Comparison of ENCODE assay signal across 19 mouse cellular contexts in the genomic region with DNA sequence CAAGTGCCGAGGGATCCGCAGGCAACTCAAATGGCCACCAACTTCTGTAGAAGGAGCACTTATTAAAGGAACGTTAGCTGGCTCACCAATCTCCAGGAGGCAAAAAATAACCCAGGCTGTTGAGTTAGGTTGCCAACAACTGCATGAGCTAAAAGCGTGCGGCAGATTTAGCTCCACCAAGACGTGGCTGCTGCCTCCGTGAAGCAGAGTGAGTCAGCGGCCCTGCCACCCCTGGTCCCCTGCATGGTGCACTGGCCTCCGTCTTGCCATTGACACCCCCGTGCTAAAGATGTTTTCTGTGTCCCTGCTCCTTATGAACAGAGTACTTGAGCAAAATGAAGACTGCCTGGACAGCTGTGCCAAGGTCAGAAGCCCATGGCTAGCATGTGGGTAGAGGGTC. TPM values are rescaled to one million over a fixed set of nuclear protein-coding genes. Genes with fewer than 3 reads are reported as not detected.
DNase-seq lines count a peak whose midpoint lies in the region; ATAC-seq and TF ChIP-seq lines count a peak whose summit lies in the region.
"Had no signal": no experiment of that assay in that cellular context is flagged by ENCODE, and none has a peak within 500 bp of the region (broad histone marks: within the 10 kb centered on the region; RNA-seq: fewer than 3 reads in every experiment).

No protein-coding gene starts in this region.

- TF ChIP-seq CTCF in kidney, adult 2 months (conservative IDR thresholded peaks at IDR 0.05; ENCODE audit: insufficient read depth, insufficient read length, low read depth, low read length) = no peak

- WGBS in heart, embryonic 12.5 days = 48% methylated on average over 10 of the region's 10 CpGs
- 60% methylated on average over 10 of the region's 10 CpGs for WGBS in heart, embryonic 10.5 days
- 82% methylated on average over 10 of the region's 10 CpGs for WGBS in kidney, adult 2 months

- DNase-seq in heart, adult 18-20 months = peak; percentile 50 to 65
- DNase-seq in heart, embryonic 10.5 days (ENCODE audit: low spot score) = no peak
- peak; percentile 33 for DNase-seq in heart, postnatal 4 days
- peak; percentile 77 to 79 for DNase-seq in right cerebral cortex, postnatal 36 days (ENCODE audit: low spot score in 2 of 2)
- DNase-seq in kidney, adult 9 months = no peak
- no peak for DNase-seq in kidney, adult 2 months
- DNase-seq: kidney, postnatal 14 days; thymus, postnatal 25 days had no signal

- no peak overlapping the region for H3K9ac ChIP-seq in heart, embryonic 12.5 days
- H3K9ac ChIP-seq: liver, embryonic 14.5 days had no signal

- H3K4me1 ChIP-seq in heart, embryonic 12.5 days (replicated peaks) = peaks cover 22% of the 10 kb centered on the region
- H3K4me1 ChIP-seq in heart, embryonic 10.5 days = peaks cover 15% of the 10 kb centered on the region
- H3K4me1 ChIP-seq in kidney, adult 2 months (ENCODE audit: control insufficient read depth, insufficient read depth, low read length) = no peaks in the 10 kb centered on the region

- H3K27ac ChIP-seq in heart, embryonic 12.5 days (ENCODE audit: poor library complexity, severe bottlenecking) = no peak overlapping the region
- H3K27ac ChIP-seq in heart, embryonic 10.5 days = peak overlapping the region; percentile 47; the same call in 1 of the 2 replicates
- no peak overlapping the region for H3K27ac ChIP-seq in kidney, adult 2 months (ENCODE audit: insufficient read depth, low read depth, low read length)
- H3K27ac ChIP-seq: liver, embryonic 14.5 days; macrophage had no signal

- ATAC-seq in heart, embryonic 12.5 days (ENCODE audit: insufficient number of reproducible peaks, low FRiP score) = no peak
- ATAC-seq: CD4-positive, CD25-positive, alpha-beta regulatory T cell, adult 4 months; inflammation-experienced regulatory T-cells, adult 6 months had no signal

- peaks cover 14% of the 10 kb centered on the region for H3K27me3 ChIP-seq in heart, embryonic 12.5 days (replicated peaks)
- peaks cover 10% of the 10 kb centered on the region; the same call in 1 of the 2 replicates for H3K27me3 ChIP-seq in heart, embryonic 10.5 days (ENCODE audit: insufficient read depth, poor library complexity, severe bottlenecking)
- no peaks in the 10 kb centered on the region for H3K27me3 ChIP-seq in kidney, adult 2 months (replicated peaks; ENCODE audit: control insufficient read depth, insufficient read depth, low read length)

- no peaks in the 10 kb centered on the region for H3K36me3 ChIP-seq in heart, embryonic 12.5 days
- no peaks in the 10 kb centered on the region for H3K36me3 ChIP-seq in heart, embryonic 10.5 days
- no peaks in the 10 kb centered on the region for H3K36me3 ChIP-seq in kidney, adult 2 months (ENCODE audit: control insufficient read depth, insufficient read depth, low read length)

- no peak overlapping the region for H3K4me2 ChIP-seq in heart, embryonic 12.5 days

- TF ChIP-seq POLR2A in kidney, adult 2 months (IDR thresholded peaks at IDR 0.05; ENCODE audit: low read depth, low read length) = no peak

- H3K9me3 ChIP-seq in heart, embryonic 12.5 days (replicated peaks) = no peaks in the 10 kb centered on the region
- H3K9me3 ChIP-seq in heart, embryonic 10.5 days = no peaks in the 10 kb centered on the region

- no peak overlapping the region for H3K4me3 ChIP-seq in heart, embryonic 12.5 days
- H3K4me3 ChIP-seq in heart, embryonic 10.5 days = no peak overlapping the region
- no peak overlapping the region for H3K4me3 ChIP-seq in kidney, adult 2 months (ENCODE audit: insufficient read depth, low read depth, low read length)

RNA-seq across cellular contexts. Expression of gene Mas1, which starts 1.1 kb away (rescaled TPM):
- total RNA-seq in heart, adult 18-20 months (2021) = under 1 TPM; 0.46 to 0.60 TPM
- polyA plus RNA-seq in heart, embryonic 12.5 days (2016; fragmentation: Nextera tagmentation; extraction: Ambion mirVana) = 0.39 and 1.1 TPM in 2 replicates
- polyA plus RNA-seq in heart, embryonic 10.5 days (2016; fragmentation: Nextera tagmentation; extraction: Ambion mirVana) = 0.30 and 0.36 TPM in 2 replicates
- total RNA-seq in heart, postnatal 4 days (2021) = under 1 TPM; 0.34 to 0.41 TPM
- polyA plus RNA-seq in kidney, adult 2 months (2012; rRNA removed) = 0.48 and 1.4 TPM in 2 replicates
- total RNA-seq: adrenal gland, adult 18-20 months; common myeloid progenitor, adult 5-6 weeks; granulocyte monocyte progenitor cell, adult 5-6 weeks; midbrain, postnatal 0 days had no signal
- polyA plus RNA-seq: macrophage; spleen, adult 2 months had no signal

RNA-seq across cellular contexts. Expression of gene Mrgprh, which starts 9.0 kb away (rescaled TPM):
- total RNA-seq in heart, adult 18-20 months (2021) = 1 to 10 TPM; 6.0 to 7.0 TPM
- polyA plus RNA-seq in heart, embryonic 12.5 days (2016; fragmentation: Nextera tagmentation; extraction: Ambion mirVana) = not detected in 2 replicates
- polyA plus RNA-seq in heart, embryonic 10.5 days (2016; fragmentation: Nextera tagmentation; extraction: Ambion mirVana) = 0.07 TPM in 1 of 2 replicates, not detected in the other
- total RNA-seq in heart, postnatal 4 days (2021) = under 1 TPM; 0.36 to 0.95 TPM
- 0.31 and 0.52 TPM in 2 replicates for polyA plus RNA-seq in kidney, adult 2 months (2012; rRNA removed)
- total RNA-seq: common myeloid progenitor, adult 5-6 weeks; granulocyte monocyte progenitor cell, adult 5-6 weeks; layer of hippocampus, postnatal 14 days; midbrain, postnatal 0 days had no signal
- polyA plus RNA-seq: CD4-positive, CD25-positive, alpha-beta regulatory T cell, adult 4 months; inflammation-experienced regulatory T-cells, adult 6 months; liver, embryonic 14.5 days; macrophage; midbrain, postnatal 0 days; spleen, adult 2 months had no signal

RNA-seq across cellular contexts. Expression of gene Pnldc1, which starts 43.2 kb away (rescaled TPM):
- total RNA-seq in heart, adult 18-20 months (2021) = under 1 TPM; 0.18 to 0.74 TPM
- 0.51 and 1.1 TPM in 2 replicates for polyA plus RNA-seq in heart, embryonic 12.5 days (2016; fragmentation: Nextera tagmentation; extraction: Ambion mirVana)
- 1.4 and 2.5 TPM in 2 replicates for polyA plus RNA-seq in heart, embryonic 10.5 days (2016; fragmentation: Nextera tagmentation; extraction: Ambion mirVana)
- 1 to 10 TPM; 1.5 to 1.8 TPM for total RNA-seq in heart, postnatal 4 days (2021)
- 1.7 and 2.1 TPM in 2 replicates for polyA plus RNA-seq in kidney, adult 2 months (2012; rRNA removed)
- total RNA-seq: common myeloid progenitor, adult 5-6 weeks had no signal
- polyA plus RNA-seq: macrophage had no signal

RNA-seq across cellular contexts. Expression of gene Tcp1, which starts 48.6 kb away (rescaled TPM):
- total RNA-seq in heart, adult 18-20 months (2021) = 100 to 1,000 TPM; 191 to 206 TPM
- 410 and 430 TPM in 2 replicates for polyA plus RNA-seq in heart, embryonic 12.5 days (2016; fragmentation: Nextera tagmentation; extraction: Ambion mirVana)
- polyA plus RNA-seq in heart, embryonic 10.5 days (2016; fragmentation: Nextera tagmentation; extraction: Ambion mirVana) = 440 and 487 TPM in 2 replicates
- 100 to 1,000 TPM; 292 to 296 TPM for total RNA-seq in heart, postnatal 4 days (2021)
- 51.8 and 78.4 TPM in 2 replicates for polyA plus RNA-seq in kidney, adult 2 months (2012; rRNA removed)

RNA-seq across cellular contexts. Expression of gene Mrpl18, which starts 49.3 kb away (rescaled TPM):
- total RNA-seq in heart, adult 18-20 months (2021) = 100 to 1,000 TPM; 163 to 179 TPM
- polyA plus RNA-seq in heart, embryonic 12.5 days (2016; fragmentation: Nextera tagmentation; extraction: Ambion mirVana) = 181 and 187 TPM in 2 replicates
- 203 and 208 TPM in 2 replicates for polyA plus RNA-seq in heart, embryonic 10.5 days (2016; fragmentation: Nextera tagmentation; extraction: Ambion mirVana)
- 100 to 1,000 TPM; 162 to 168 TPM for total RNA-seq in heart, postnatal 4 days (2021)
- polyA plus RNA-seq in kidney, adult 2 months (2012; rRNA removed) = 46.1 and 48.9 TPM in 2 replicates

Comparison
In these comparisons a context has a peak if more than half of its experiments do, and no peak if none do; other contexts are left out.
1. DNase-seq: peak in heart, adult 18-20 months (2 of 2), heart, postnatal 4 days (single experiment) and right cerebral cortex, postnatal 36 days (2 of 2); none in heart, embryonic 10.5 days (single experiment), kidney, adult 9 months (single experiment) and kidney, adult 2 months (single experiment).